Mouse (Mus musculus) heart, postnatal 0 days (tissue): ENCODE data around the gene Cfap45. TPM values are rescaled to one million over a fixed set of nuclear protein-coding genes. Genes with fewer than 3 reads are reported as not detected.

ENCODE experiments used
- ATAC-seq: fragments of 200-750 bp; cut with Nextera tagmentation; 2 replicates; pipeline ENCODE4 v1.8.0; 2017; ENCODE audit warnings: low read depth, moderate number of reproducible peaks, moderate library complexity; ENCODE audit not compliant: insufficient read depth
- DNase-seq: peaks from one replicate; pipeline ENCODE4 v3.0.0-alpha.2; 2016; ENCODE audit warnings: low spot score
- H3K27ac ChIP-seq: fragments of 300-500 bp; sonication (generic); 2 replicates; pipeline ENCODE4 v1.5.1; 2014; ENCODE audit warnings: low read depth, mild to moderate bottlenecking
- H3K27me3 ChIP-seq: fragments of 300-500 bp; sonication (generic); 2 replicates; pipeline ENCODE4 v1.6.1; 2014; ENCODE audit warnings: low read length, mixed read lengths; ENCODE audit not compliant: control insufficient read depth, insufficient read depth
- H3K36me3 ChIP-seq: fragments of 300-500 bp; sonication (generic); replicated peaks from 2 replicates; pipeline ENCODE4 v1.6.1; 2014; ENCODE audit warnings: low read length, mixed read lengths; ENCODE audit not compliant: control insufficient read depth, insufficient read depth
- H3K4me1 ChIP-seq: fragments of 300-500 bp; sonication (generic); 2 replicates; pipeline ENCODE4 v1.6.1; 2014; ENCODE audit warnings: antibody characterized with exemption; ENCODE audit not compliant: control insufficient read depth, insufficient read depth
- H3K4me2 ChIP-seq: fragments of 300-500 bp; sonication (generic); 2 replicates; pipeline ENCODE4 v1.6.1; 2014; ENCODE audit warnings: low read depth, mild to moderate bottlenecking, low read length, moderate library complexity
- H3K4me3 ChIP-seq: fragments of 300-500 bp; sonication (generic); 2 replicates; pipeline ENCODE4 v1.5.1; 2014; ENCODE audit warnings: low read depth, low read length
- H3K9ac ChIP-seq: fragments of 300-500 bp; sonication (generic); replicated peaks from 2 replicates; pipeline ENCODE4 v1.6.1; 2014; ENCODE audit warnings: low read depth, low read length, mixed read lengths
- H3K9me3 ChIP-seq: fragments of 300-500 bp; sonication (generic); replicated peaks from 2 replicates; pipeline ENCODE4 v1.6.1; 2016; ENCODE audit warnings: low read length; ENCODE audit not compliant: control insufficient read depth
- CTCF ChIP-seq: IDR thresholded peaks from 2 replicates; pipeline ENCODE4 v1.5.1; 2016; ENCODE audit warnings: antibody characterized with exemption, control low read depth, low read depth
- EP300 ChIP-seq: IDR thresholded peaks from 2 replicates; pipeline ENCODE4 v1.6.1; 2016; ENCODE audit warnings: antibody characterized with exemption, low read depth
- WGBS: fragments of 180-500 bp; shearing (Covaris S2); extraction: QIAGEN DNeasy Blood & Tissue Kit; methylation state at CpG from one replicate; pipeline ENCODE4 v1.1.7; 2014; 5-methylcytosine and 5-hydroxymethylcytosine counted together
- polyA plus RNA-seq: library from polyadenylated mRNA; unstranded; fragments of >200 nt; fragmentation: Nextera tagmentation; extraction: Ambion mirVana; gene quantifications from 2 replicates; pipeline ENCODE4 v1.2.1, GENCODE M21; 2015
- total RNA-seq: library from RNA; depleted of rRNA; stranded (reverse); fragments of >200 nt; gene quantifications from 2 replicates; pipeline ENCODE4 v1.2.3, GENCODE M21; 2014; ENCODE audit warnings: low replicate concordance

The Cfap45 gene
- total and polyA plus RNA-seq, 2 experiments from 2014 or later: 2.6 to 6.6 TPM

- peak overlapping the region; percentile 49 for H3K4me2 ChIP-seq
- ATAC-seq (peak; percentile 46), DNase-seq (peak; percentile 69)
- peak overlapping the region; percentile 28; the same call in 1 of the 2 replicates for H3K9ac ChIP-seq
- H3K36me3 ChIP-seq: no peaks in the 10 kb centered on the region
- H3K4me1 ChIP-seq: no peaks in the 10 kb centered on the region
- no peak for TF ChIP-seq CTCF
- peak; percentile 59; the same call in 1 of the 2 replicates for TF ChIP-seq EP300
- H3K27me3 ChIP-seq: peaks cover 20% of the 10 kb centered on the region; the same call in 1 of the 2 replicates
- H3K27ac ChIP-seq: peak overlapping the region; percentile 88
- 21% methylated on average over 23 of the region's 23 CpGs for WGBS
- H3K4me3 ChIP-seq: peak overlapping the region; percentile 25
- H3K9me3 ChIP-seq: no peaks in the 10 kb centered on the region
These were observed 5.9 kb downstream of the Cfap45 start for GRCm38 (mm10) chr1:172526380-172527081.

DNA sequence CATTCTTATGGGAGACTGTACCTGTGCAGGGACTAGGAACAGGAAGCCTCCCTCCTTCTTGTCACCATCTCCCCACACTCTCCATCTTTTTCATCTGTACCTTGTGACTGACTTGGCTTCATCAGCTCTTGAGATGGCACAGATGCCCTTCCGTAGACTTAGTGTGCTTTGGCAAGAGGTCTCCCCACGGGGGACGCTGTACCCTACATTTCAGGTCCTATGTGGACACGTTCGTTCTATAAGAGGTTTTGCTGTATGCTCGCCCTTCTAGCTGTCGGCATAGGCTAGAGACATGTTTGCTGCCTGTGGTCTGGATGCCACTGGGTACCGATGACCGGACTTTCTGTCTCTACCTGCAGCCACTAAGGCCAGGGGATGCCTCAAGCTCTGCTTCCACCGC lies 6.8 kb downstream of the Cfap45 start:
- 87% methylated on average over 10 of the region's 10 CpGs for WGBS
- H3K9me3 ChIP-seq: no peaks in the 10 kb centered on the region
- TF ChIP-seq EP300: no peak
- no peak for TF ChIP-seq CTCF
- H3K4me2 ChIP-seq: 0 out of 2 replicates have a peak overlapping the region, but pooled peaks have one; percentile 49
- no peak overlapping the region for H3K4me3 ChIP-seq
- H3K4me1 ChIP-seq: peaks cover 3% of the 10 kb centered on the region; the same call in 1 of the 2 replicates
- DNase-seq (no peak), ATAC-seq (no peak)
- no peaks in the 10 kb centered on the region for H3K36me3 ChIP-seq
- peaks cover 24% of the 10 kb centered on the region; the same call in 1 of the 2 replicates for H3K27me3 ChIP-seq
- no peak overlapping the region for H3K9ac ChIP-seq
- H3K27ac ChIP-seq: peak overlapping the region; percentile 88; the same call in 1 of the 2 replicates

- Histone ChIP-seq H3K9ac (no peak overlapping the region), H3K4me3 (no peak overlapping the region), H3K4me1 (peaks cover 7% of the 10 kb centered on the region; the same call in 1 of the 2 replicates), H3K27ac (no peak overlapping the region), H3K27me3 (peaks cover 36% of the 10 kb centered on the region; the same call in 1 of the 2 replicates), H3K9me3 (no peaks in the 10 kb centered on the region), H3K4me2 (no peak overlapping the region), H3K36me3 (no peaks in the 10 kb centered on the region)
- 9% methylated on average over 7 of the region's 7 CpGs for WGBS
- ATAC-seq (peak; percentile 45), DNase-seq (peak; percentile 91)
- TF ChIP-seq CTCF: peak; percentile 99
- TF ChIP-seq EP300: no peak
These were observed 8.1 kb downstream of the Cfap45 start for GRCm38 (mm10) chr1:172528701-172529100.

GRCm38 (mm10) chr1:172530544-172531220 lies 10.1 kb downstream of the Cfap45 start:
- H3K27me3 ChIP-seq: peaks cover 39% of the 10 kb centered on the region; the same call in 1 of the 2 replicates
- no peaks in the 10 kb centered on the region for H3K9me3 ChIP-seq
- H3K9ac ChIP-seq: no peak overlapping the region
- H3K4me3 ChIP-seq: no peak overlapping the region
- no peak overlapping the region for H3K4me2 ChIP-seq
- no peak overlapping the region for H3K27ac ChIP-seq
- no peak for ATAC-seq
- no peak for TF ChIP-seq EP300
- no peak for TF ChIP-seq CTCF
- no peaks in the 10 kb centered on the region for H3K36me3 ChIP-seq
- DNase-seq: no peak
- WGBS: 21% methylated on average over 8 of the region's 8 CpGs
- peaks cover 7% of the 10 kb centered on the region; the same call in 1 of the 2 replicates for H3K4me1 ChIP-seq

- ATAC-seq: peak; percentile 26
- DNase-seq: no peak
- Histone ChIP-seq H3K27ac (no peak overlapping the region), H3K9ac (no peak overlapping the region), H3K36me3 (no peaks in the 10 kb centered on the region), H3K27me3 (peaks cover 26% of the 10 kb centered on the region; the same call in 1 of the 2 replicates), H3K4me1 (peaks cover 7% of the 10 kb centered on the region; the same call in 1 of the 2 replicates), H3K4me2 (peak overlapping the region; percentile 30; the same call in 1 of the 2 replicates), H3K4me3 (no peak overlapping the region), H3K9me3 (no peaks in the 10 kb centered on the region)
- WGBS: 2% methylated on average over 13 of the region's 13 CpGs
- TF ChIP-seq EP300 (no peak), CTCF (no peak)
These were observed 11.9 kb downstream of the Cfap45 start for GRCm38 (mm10) chr1:172532551-172532950.
